ENCODE assay signal across 1 mouse cellular context in genomic region chr5:143301296-143301695, GRCm38 (mm10).
TF ChIP-seq lines count a peak whose summit lies in the region.

No protein-coding gene starts in this region.

TF ChIP-seq in MEL, 35 proteins besides CTCF, POLR2A, EP300 and RAD21:
- TF ChIP-seq KAT2A (conservative IDR thresholded peaks at IDR 0.05; ENCODE audit: low read depth, low read length): no peak
- TF ChIP-seq TAL1 (IDR thresholded peaks at IDR 0.05; ENCODE audit: low read length): no peak
- peak; percentile 43 for TF ChIP-seq SMC3 (IDR thresholded peaks at IDR 0.05; ENCODE audit: low read depth, low read length)
